Mouse (Mus musculus): ENCODE data around the gene Sik2. TPM values are rescaled to one million over a fixed set of nuclear protein-coding genes. Genes with fewer than 3 reads are reported as not detected.

Gene Sik2
- polyA plus RNA-seq, 1 experiment from 2014 or later: 10.4 TPM

DNA sequence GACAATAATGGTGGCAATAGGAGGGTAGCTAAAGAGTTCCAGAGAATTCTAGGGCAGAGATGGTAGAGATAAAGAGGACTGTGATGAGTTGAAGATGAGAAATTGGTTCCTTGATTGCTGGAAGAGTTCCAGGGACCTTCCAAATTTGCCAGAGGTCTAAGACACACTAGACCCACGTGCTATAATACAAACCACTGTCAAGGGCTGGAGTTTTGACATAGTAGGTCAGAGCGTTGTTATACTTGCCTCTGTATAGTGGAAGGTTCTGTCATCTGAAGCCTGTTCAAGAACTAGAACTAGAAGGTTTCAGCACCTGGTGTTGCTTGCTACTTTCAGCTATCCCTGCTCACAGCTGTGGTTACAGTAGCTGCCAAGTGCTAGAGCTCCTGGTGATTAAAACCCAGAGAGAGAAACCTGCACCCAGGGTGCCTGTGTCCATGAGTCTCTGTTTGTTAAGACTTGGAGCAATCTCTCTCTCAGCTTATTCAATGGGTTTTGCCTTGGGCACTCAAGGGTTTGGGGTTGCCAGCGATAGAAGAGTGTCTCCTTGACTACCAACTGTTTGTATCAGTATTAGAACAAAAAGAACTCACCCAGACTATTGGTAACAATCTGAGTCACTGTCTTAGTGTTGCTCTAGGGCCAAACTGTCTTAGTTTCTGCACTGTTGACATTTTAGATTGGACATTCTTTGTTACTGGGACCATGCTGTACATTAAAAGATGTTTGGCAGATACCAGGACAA, 24.1 kb upstream of the Sik2 start:
- H3K27me3 ChIP-seq (replicated peaks; ENCODE audit: insufficient read depth, low read length): no peaks in the 10 kb centered on the region
- no peak for TF ChIP-seq CTCF (IDR thresholded peaks at IDR 0.05)
- TF ChIP-seq EP300 (IDR thresholded peaks at IDR 0.05): no peak
- no peak overlapping the region for H3K27ac ChIP-seq (ENCODE audit: low read length)
- no peaks in the 10 kb centered on the region for H3K4me1 ChIP-seq (ENCODE audit: insufficient read depth, low read depth, low read length)
- no peak overlapping the region for H3K4me3 ChIP-seq (ENCODE audit: low read depth, low read length)
- DNase-seq (ENCODE audit: low spot score): no peak
- no peaks in the 10 kb centered on the region for H3K36me3 ChIP-seq (ENCODE audit: insufficient read depth, low read length)
- no peak overlapping the region for H3K9ac ChIP-seq (replicated peaks; ENCODE audit: low read depth)
- no peak for ATAC-seq
- no peak overlapping the region for H3K4me2 ChIP-seq (replicated peaks; ENCODE audit: low read depth, low read length)
- 75% methylated on average over 3 of the region's 3 CpGs for WGBS
- H3K9me3 ChIP-seq (ENCODE audit: low read length): no peaks in the 10 kb centered on the region

DNA sequence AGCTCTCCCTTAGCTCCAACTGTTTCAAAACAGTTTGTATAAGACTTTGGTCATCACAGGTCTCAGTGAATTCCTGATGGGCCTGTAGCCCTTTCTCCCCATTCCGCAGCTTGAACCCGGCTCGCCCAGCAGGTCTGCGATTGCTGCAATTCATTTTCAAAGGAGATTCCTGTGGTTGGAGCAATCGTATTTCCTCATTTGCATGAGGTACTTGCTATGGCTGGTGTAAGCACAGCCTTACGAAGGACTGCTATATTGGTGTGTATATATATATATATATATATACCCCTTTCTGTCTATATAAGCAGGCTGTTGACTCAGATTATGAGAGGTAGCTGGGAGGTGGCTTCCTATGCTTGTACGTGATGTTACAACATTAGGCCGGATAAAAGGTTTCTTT, 23.4 kb upstream of the Sik2 start:
- no peak for TF ChIP-seq EP300 (IDR thresholded peaks at IDR 0.05)
- no peak for TF ChIP-seq CTCF (IDR thresholded peaks at IDR 0.05)
- Histone ChIP-seq H3K4me1 (ENCODE audit: insufficient read depth, low read depth, low read length) (no peaks in the 10 kb centered on the region), H3K27ac (ENCODE audit: low read length) (no peak overlapping the region), H3K4me2 (replicated peaks; ENCODE audit: low read depth, low read length) (no peak overlapping the region), H3K27me3 (replicated peaks; ENCODE audit: insufficient read depth, low read length) (no peaks in the 10 kb centered on the region), H3K9me3 (ENCODE audit: low read length) (no peaks in the 10 kb centered on the region), H3K4me3 (ENCODE audit: low read depth, low read length) (no peak overlapping the region), H3K9ac (replicated peaks; ENCODE audit: low read depth) (no peak overlapping the region), H3K36me3 (ENCODE audit: insufficient read depth, low read length) (no peaks in the 10 kb centered on the region)
- DNase-seq (ENCODE audit: low spot score): no peak
- WGBS: 68% methylated on average over 8 of the region's 8 CpGs
- ATAC-seq: no peak

DNA sequence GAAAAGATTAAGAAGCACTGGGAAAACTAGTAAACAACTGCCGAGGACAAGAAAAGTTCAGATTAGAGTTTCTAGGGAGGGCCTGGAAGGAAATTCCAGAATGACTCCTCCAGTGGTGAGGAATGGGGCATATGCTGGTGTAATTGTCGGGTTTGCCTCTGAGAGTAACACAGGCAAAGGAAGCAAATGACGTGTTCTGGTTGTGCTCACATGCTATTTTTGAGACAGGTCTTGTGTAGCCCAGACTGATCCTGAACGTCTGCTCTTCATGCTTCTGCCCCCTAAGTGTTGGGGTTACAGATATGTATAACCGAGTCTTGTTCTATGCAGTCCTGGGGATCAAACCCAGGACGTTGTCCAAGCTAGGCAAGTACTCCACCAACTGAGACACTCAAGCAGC, 22.7 kb upstream of the Sik2 start:
- DNase-seq (ENCODE audit: low spot score): no peak
- no peaks in the 10 kb centered on the region for H3K4me1 ChIP-seq (ENCODE audit: insufficient read depth, low read depth, low read length)
- no peak overlapping the region for H3K4me3 ChIP-seq (ENCODE audit: low read depth, low read length)
- H3K9me3 ChIP-seq (ENCODE audit: low read length): no peaks in the 10 kb centered on the region
- no peaks in the 10 kb centered on the region for H3K27me3 ChIP-seq (replicated peaks; ENCODE audit: insufficient read depth, low read length)
- 50% methylated on average over 6 of the region's 6 CpGs for WGBS
- no peak overlapping the region for H3K9ac ChIP-seq (replicated peaks; ENCODE audit: low read depth)
- no peak overlapping the region for H3K27ac ChIP-seq (ENCODE audit: low read length)
- no peak for ATAC-seq
- TF ChIP-seq EP300 (IDR thresholded peaks at IDR 0.05): no peak
- TF ChIP-seq CTCF (IDR thresholded peaks at IDR 0.05): no peak
- H3K4me2 ChIP-seq (replicated peaks; ENCODE audit: low read depth, low read length): no peak overlapping the region
- H3K36me3 ChIP-seq (ENCODE audit: insufficient read depth, low read length): no peaks in the 10 kb centered on the region

DNA sequence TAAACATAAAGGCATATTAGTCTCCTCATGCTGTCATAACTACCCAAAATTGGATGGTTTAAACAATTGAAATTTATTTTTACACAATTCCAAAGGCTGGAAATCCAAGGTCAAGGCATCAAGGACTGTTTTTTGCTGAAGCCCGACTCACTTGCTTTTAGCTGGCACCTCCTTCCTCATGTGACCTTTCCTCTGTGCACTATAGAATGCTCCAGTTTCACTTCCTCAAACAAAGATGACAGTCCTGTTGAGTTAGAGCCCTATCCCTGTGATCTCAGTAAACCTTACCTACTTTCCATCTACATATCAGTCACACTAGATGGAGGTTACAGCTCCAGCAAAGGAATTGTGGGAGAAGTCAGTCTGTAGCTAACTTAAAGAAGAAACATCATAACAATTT, 21.3 kb upstream of the Sik2 start:
- TF ChIP-seq CTCF (IDR thresholded peaks at IDR 0.05) (no peak), EP300 (IDR thresholded peaks at IDR 0.05) (no peak)
- 13% methylated on average over 1 of the region's 1 CpGs for WGBS
- H3K4me1 ChIP-seq (ENCODE audit: insufficient read depth, low read depth, low read length): no peaks in the 10 kb centered on the region

DNA sequence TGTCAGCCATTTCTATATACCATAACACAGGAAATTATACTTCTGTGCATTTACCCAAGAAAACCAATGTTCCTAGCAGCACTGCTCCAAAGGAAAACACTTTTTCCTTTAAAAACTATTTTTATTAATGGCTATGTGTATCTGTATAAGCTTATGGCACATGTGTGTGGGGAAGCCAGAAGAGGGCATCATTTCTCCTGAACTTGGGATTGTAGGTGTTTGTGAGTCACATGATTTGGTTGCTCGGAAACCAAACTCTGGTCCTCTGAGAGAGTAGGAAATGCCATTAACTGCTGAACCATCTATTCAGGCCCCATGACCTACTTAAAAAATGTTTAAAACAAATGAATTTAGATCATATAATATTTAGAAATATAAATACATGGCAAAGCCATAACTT, 18.1 kb upstream of the Sik2 start:
- H3K4me1 ChIP-seq (ENCODE audit: insufficient read depth, low read depth, low read length): no peaks in the 10 kb centered on the region
- no peak overlapping the region for H3K4me3 ChIP-seq (ENCODE audit: low read depth, low read length)
- H3K27ac ChIP-seq (ENCODE audit: low read length): no peak overlapping the region
- WGBS: 70% methylated on average over 1 of the region's 1 CpGs
- no peak overlapping the region for H3K9ac ChIP-seq (replicated peaks; ENCODE audit: low read depth)
- no peak for DNase-seq (ENCODE audit: low spot score)
- TF ChIP-seq CTCF (IDR thresholded peaks at IDR 0.05): no peak
- no peak for TF ChIP-seq EP300 (IDR thresholded peaks at IDR 0.05)
- no peak overlapping the region for H3K4me2 ChIP-seq (replicated peaks; ENCODE audit: low read depth, low read length)
- H3K36me3 ChIP-seq (ENCODE audit: insufficient read depth, low read length): no peaks in the 10 kb centered on the region
- no peak for ATAC-seq
- H3K9me3 ChIP-seq (ENCODE audit: low read length): no peaks in the 10 kb centered on the region
- H3K27me3 ChIP-seq (replicated peaks; ENCODE audit: insufficient read depth, low read length): no peaks in the 10 kb centered on the region

More for the DNA sequence above, 21.3 kb upstream of the Sik2 start:
- Histone ChIP-seq H3K4me3 (ENCODE audit: low read depth, low read length) (no peak overlapping the region), H3K9ac (replicated peaks; ENCODE audit: low read depth) (no peak overlapping the region), H3K4me2 (replicated peaks; ENCODE audit: low read depth, low read length) (no peak overlapping the region), H3K27me3 (replicated peaks; ENCODE audit: insufficient read depth, low read length) (no peaks in the 10 kb centered on the region), H3K9me3 (ENCODE audit: low read length) (no peaks in the 10 kb centered on the region), H3K27ac (ENCODE audit: low read length) (no peak overlapping the region), H3K36me3 (ENCODE audit: insufficient read depth, low read length) (no peaks in the 10 kb centered on the region)
- no peak for ATAC-seq
- peak; percentile 26 for DNase-seq (ENCODE audit: low spot score)

DNA sequence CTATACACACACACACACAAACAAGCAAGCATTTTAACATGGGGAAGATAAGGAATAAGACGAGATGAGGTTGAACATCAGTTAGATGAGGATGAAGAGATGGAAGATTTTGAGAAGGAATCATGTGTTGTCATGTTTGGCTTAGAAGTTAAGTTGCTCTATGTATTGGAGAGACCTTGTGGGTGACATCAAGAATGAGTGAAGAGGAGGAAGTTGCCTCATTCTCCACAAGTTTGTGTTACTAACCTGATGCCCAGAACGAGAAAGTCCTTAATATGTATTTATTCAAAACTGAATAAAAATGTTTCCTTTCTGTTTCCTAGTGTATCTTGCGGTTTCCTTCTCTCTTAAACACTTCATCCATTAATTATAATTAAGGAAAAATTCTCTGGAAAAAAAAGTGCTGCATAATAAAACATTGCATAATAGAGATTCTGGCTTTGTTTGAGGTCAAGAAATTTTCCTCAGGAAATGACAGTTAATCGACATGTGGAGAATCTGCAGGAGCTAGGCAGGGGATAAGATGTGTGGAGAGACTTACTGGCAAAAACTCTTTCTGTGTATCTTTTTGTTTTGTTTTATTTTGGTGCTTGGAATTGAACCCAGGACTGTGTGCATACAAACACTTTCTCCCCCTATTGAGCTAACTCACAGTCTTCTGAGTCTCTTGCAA, 12.4 kb upstream of the Sik2 start:
- Histone ChIP-seq H3K4me1 (ENCODE audit: insufficient read depth, low read depth, low read length) (no peaks in the 10 kb centered on the region), H3K4me3 (ENCODE audit: low read depth, low read length) (no peak overlapping the region), H3K27ac (ENCODE audit: low read length) (no peak overlapping the region), H3K27me3 (replicated peaks; ENCODE audit: insufficient read depth, low read length) (no peaks in the 10 kb centered on the region), H3K9ac (replicated peaks; ENCODE audit: low read depth) (no peak overlapping the region), H3K36me3 (ENCODE audit: insufficient read depth, low read length) (no peaks in the 10 kb centered on the region), H3K9me3 (ENCODE audit: low read length) (no peaks in the 10 kb centered on the region), H3K4me2 (replicated peaks; ENCODE audit: low read depth, low read length) (no peak overlapping the region)
- no peak for TF ChIP-seq CTCF (IDR thresholded peaks at IDR 0.05)
- no peak for TF ChIP-seq EP300 (IDR thresholded peaks at IDR 0.05)
- WGBS: 58% methylated on average over 4 of the region's 4 CpGs
- DNase-seq (ENCODE audit: low spot score) (no peak), ATAC-seq (no peak)

All from lung, postnatal 0 days (tissue).